Mouse (Mus musculus): ENCODE data around the gene BC061212. TPM values are rescaled to one million over a fixed set of nuclear protein-coding genes. Genes with fewer than 3 reads are reported as not detected.
"Not testable (repeated sequence)": the region's sequence is repeated elsewhere in the genome, so short reads cannot be mapped to it uniquely, and the experiment has no call there.

The BC061212 gene
- not detected in 2 replicates for polyA plus RNA-seq (2015; fragmentation: Nextera tagmentation; extraction: Ambion mirVana)

DNA sequence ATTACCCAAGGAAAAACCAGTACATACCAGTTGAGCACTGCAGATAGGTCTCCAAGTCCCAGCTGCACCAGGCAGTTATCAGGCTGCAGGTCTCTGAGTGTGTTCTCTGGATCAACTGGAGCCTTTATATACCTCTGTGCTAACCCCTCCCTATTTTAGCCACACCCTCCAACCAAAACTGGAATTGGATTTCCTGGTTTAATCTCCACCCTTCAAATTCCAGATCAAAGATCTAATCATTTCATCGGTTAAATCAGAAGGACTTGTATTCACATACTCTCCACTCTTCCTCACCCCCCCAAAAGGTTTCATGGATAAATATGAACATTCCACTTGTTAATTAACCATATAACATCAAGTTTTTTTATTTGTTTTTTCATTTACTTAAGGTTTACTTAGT, at the start of gene BC061212:
BC061212 (minus strand) TSS at position 101 of the 400 bp plus-strand sequence.
- not testable (repeated sequence) for H3K36me3 ChIP-seq (ENCODE audit: control insufficient read depth, insufficient read depth, low read length); H3K4me1 ChIP-seq (replicated peaks; ENCODE audit: control insufficient read depth, insufficient read depth); H3K4me2 ChIP-seq (replicated peaks; ENCODE audit: low read depth); H3K9ac ChIP-seq (ENCODE audit: low read length); H3K27me3 ChIP-seq (ENCODE audit: control insufficient read depth, insufficient read depth, low read length); H3K9me3 ChIP-seq (ENCODE audit: control insufficient read depth, low read length); ATAC-seq (ENCODE audit: low FRiP score, low TSS enrichment); H3K4me3 ChIP-seq (ENCODE audit: low read depth, low read length); H3K27ac ChIP-seq (replicated peaks); DNase-seq (ENCODE audit: low spot score)
- no CpG with 5 or more reads among the region's 1 CpGs for WGBS

DNA sequence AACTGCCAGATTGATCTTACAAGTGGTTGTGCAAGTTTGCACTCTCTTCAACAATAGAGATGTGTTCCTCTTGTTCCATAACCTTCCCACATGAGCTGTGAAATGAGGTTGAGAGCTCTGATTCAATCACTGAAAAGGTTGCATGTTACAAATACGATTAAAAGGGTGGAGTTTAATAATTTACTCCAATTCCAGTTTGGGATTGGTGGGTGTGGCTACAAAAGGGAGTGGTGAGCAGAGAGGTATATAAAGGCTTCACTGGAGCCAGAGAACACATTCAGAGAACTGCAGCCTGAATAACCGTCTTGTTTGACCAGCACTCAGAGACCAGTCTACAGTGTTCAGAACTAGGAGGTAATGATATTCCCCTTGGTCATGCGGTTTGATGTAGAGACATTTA, 5.7 kb upstream of the BC061212 start, which contains the start of gene Gm6351:
Gm6351 (plus strand) TSS at position 301 of the 400 bp plus-strand sequence.
- WGBS: no CpG with 5 or more reads among the region's 3 CpGs
- H3K9me3 ChIP-seq (ENCODE audit: control insufficient read depth, low read length); H3K4me3 ChIP-seq (ENCODE audit: low read depth, low read length); H3K27me3 ChIP-seq (ENCODE audit: control insufficient read depth, insufficient read depth, low read length); DNase-seq (ENCODE audit: low spot score); H3K27ac ChIP-seq (replicated peaks); H3K4me1 ChIP-seq (replicated peaks; ENCODE audit: control insufficient read depth, insufficient read depth); H3K9ac ChIP-seq (ENCODE audit: low read length); ATAC-seq (ENCODE audit: low FRiP score, low TSS enrichment); H3K4me2 ChIP-seq (replicated peaks; ENCODE audit: low read depth); H3K36me3 ChIP-seq (ENCODE audit: control insufficient read depth, insufficient read depth, low read length): not testable (repeated sequence)

Other genes starting within 250 kb of the BC061212 start
- not detected in 2 replicates for gene Gm7792, start 226.8 kb downstream of the BC061212 start, polyA plus RNA-seq (2015; fragmentation: Nextera tagmentation; extraction: Ambion mirVana)
- not detected in 2 replicates for gene Gm16429, start 141.5 kb downstream of the BC061212 start, polyA plus RNA-seq (2015; fragmentation: Nextera tagmentation; extraction: Ambion mirVana)
- gene Gm6351, start 5.8 kb upstream of the BC061212 start, polyA plus RNA-seq (2015; fragmentation: Nextera tagmentation; extraction: Ambion mirVana): not detected in 2 replicates
- not detected in 2 replicates for gene Gm3106, start 147.5 kb upstream of the BC061212 start, polyA plus RNA-seq (2015; fragmentation: Nextera tagmentation; extraction: Ambion mirVana)
- not detected in 2 replicates for gene A430089I19Rik, start 236.3 kb upstream of the BC061212 start, polyA plus RNA-seq (2015; fragmentation: Nextera tagmentation; extraction: Ambion mirVana)
- not detected in 2 replicates for gene Gm6502, start 243.9 kb upstream of the BC061212 start, polyA plus RNA-seq (2015; fragmentation: Nextera tagmentation; extraction: Ambion mirVana)